Mouse (Mus musculus) CD8-positive naive resting alpha-beta T cell, adult 2 months (primary cell): Measurements from ENCODE around the gene Msh5.

Experiments used
- DNase-seq, 2 experiments: peaks; one replicate each; pipeline ENCODE4 v3.0.0; 2022; ENCODE audit warnings: low read depth in 2 of 2, low spot score in 2 of 2

Gene Msh5

DNA sequence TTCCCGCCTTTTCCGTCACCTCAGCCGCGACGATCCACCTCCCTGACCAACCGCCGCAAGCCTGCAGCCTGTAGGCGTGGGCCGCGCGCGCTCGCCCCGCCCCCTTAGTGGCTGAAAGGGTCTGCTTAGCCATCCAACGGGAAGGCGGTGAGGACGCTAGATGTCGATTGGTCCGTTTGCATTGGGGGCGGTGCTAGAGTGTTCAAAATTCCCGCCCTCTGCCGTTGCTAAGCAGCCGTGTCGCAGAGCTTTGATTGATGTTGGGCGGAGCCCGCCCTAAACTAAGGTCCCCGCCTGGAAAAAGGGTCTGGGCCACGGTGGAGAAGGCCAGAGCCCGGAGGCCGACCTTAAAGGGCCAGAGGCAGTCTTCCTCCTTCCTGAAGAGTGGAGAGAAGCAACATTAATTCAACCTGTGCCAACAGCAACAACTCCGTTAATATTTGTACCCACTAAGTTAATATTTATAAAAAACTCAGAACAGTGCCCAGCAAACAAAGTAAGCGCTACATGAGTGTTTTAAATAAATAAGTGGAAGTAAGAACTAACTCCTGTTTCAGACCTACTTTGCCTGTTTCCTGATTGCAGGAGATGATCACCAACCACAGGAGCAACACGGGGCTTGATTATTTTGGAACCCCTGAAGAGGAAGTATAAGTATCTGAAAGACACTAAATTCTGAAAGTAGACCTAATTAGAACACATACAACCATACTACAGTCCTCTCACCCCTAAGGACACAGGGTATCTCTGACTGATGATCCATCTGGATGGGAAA, at the start of gene Msh5:
Gene Msh5, minus strand, starts transcription at position 65 of the 775 bp plus-strand sequence.
- DNase-seq: peak; percentile 86 to 94

DNA sequence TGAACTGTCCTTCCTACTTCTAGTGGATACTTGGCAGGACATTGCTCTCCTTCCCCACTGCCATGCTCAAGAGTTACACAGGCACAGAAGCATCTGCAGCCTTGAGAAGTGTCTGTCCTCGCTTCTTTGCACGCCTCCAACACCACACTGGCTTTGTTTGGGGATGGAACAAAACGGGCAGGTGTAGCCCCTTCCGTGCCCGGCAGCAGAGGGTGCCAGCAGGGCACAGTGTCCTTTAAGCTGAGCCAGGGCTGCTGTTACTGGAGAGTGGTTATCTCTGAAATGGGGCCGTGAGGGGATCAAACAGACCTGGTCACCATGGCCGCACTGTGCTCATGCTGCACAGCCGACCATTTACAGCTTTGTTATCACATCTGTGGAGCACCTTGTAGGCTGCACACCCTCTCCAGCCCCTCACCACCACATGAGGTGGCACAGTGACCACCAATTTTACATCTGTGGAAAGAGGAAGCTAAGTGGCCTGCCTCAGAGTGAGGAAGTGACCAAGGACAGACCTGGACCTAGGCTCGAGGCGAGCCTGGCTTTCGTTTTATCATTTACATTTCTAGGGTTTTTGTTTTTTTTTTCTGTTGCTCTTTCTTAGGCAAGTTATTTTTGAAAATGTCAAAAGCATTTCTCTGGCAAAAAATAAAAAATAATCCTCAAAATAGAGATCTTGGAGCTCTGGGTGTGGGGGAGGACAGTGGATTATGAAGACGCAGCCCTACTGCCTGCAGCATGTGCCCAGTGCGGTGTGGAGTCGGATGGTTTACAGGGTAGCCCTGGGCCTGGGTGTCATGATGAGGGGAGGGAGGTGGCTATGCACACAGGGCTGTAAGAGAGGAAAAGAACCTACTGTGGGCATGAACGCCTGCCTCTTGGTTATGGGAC, 48.2 kb upstream of the Msh5 start:
- no peak for DNase-seq

DNA sequence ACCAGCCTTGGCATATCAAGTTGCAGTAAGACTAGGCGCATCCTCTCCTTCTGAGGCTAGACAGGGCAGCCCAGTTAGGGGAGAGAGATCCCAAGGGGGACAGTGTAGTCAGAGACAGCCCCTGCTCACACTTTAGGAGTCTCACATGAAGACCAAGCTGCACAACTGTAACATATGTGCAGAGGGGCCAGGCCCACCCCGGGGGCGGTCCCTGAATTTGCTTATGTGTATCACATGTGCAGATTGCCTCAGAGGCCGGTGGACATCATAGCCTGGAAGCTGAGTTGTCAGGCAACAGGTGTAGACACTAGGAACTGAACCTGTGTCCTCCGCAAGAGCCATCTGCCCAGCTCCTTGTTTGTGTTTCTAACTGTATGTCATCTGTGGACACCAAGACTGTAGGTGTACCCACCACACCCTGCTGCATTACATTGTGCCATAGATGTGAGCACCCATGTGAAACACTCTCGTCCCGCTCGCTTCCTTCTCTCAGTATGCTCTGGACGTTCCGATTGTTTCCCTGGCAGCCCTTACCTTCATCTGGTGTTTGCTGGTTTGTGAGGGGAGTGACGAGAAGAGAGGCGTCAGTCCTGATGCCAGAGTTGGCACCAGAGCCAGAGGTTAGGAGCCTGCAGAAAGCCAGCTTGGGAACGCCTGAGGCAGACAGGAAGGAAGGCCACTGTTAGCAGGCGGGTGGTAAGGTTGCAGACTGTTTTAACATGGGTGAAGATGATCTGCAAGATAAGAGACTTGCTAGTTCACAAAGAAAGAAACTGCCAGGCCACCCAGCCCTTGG, 46.1 kb upstream of the Msh5 start:
- DNase-seq: no peak

DNA sequence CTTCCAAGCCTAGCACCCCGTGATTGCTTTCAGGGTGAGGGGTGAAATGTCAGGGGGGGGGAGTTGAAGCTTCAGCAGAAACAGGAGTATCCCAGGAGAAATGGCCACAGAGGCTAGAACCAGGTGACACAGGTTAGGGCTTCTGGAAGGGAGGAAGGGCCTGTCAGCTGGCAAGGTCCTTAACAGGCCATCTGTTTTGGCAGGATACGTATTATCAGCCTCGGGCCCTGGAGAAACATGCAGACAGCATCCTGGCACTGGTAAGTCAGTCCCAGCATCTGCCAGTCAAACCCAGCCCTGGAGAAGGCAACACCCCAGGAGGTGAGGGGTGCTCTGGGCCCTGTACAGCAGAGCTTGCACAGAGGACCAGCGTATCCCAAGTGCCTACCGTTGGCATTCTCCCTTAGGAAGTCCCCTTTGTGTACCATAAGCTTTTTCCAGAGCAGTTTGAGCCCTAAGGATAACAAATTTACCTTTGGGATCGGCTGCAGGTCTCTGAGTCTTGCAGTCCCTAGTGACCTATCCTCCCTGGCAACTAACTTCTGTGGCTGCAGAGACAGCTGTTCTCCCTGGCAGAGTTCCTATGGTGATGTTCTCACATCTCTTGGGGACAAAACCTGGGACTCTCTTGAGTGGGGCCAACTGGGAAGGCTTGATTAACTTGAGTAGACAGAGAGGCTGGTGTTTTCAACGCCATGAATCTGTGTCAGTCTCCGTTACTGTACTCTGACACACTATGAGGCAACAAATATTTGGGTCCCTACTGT, 43.8 kb upstream of the Msh5 start:
- DNase-seq: no peak

DNA sequence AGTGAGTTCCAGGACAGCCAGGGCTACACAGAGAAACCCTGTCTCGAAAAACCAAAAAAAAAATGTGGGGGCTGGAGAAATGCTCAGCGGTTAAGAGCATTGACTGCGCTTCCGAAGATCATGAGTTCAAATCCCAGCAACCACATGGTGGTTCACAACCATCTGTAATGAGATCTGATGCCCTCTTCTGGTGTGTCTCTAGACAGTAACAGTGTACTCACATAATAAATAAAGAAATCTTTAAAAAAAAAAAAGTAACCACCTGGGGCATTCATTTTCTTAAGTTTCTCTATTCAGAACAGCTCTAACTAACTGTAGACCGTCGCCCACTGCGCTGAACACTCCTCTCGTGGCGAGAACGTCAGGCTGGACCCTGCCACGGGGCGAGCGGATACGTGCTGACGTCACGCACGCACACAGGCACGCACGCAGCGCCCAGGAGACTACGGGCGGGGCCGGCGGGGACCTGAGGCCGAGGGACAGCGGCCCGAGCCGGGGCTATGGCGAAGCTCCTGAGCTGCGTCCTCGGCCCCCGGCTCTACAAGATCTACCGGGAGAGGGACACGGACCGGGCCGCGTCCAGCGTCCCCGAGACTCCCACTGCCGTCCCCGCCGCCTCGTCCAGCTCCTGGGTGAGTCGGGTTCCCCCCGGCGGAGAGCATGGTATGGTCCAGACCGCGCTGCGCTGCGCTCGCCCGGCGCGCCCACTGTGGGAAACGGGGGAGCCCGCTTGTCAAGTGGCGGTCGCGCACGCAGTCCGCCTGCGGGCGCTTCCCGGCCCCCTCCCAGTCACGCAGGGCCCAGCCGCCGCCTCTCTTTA, 42.5 kb upstream of the Msh5 start, which contains the start of gene Abhd16a:
Gene Abhd16a, plus strand, starts transcription at position 439 of the 820 bp plus-strand sequence.
- peak; percentile 85 to 92 for DNase-seq

DNA sequence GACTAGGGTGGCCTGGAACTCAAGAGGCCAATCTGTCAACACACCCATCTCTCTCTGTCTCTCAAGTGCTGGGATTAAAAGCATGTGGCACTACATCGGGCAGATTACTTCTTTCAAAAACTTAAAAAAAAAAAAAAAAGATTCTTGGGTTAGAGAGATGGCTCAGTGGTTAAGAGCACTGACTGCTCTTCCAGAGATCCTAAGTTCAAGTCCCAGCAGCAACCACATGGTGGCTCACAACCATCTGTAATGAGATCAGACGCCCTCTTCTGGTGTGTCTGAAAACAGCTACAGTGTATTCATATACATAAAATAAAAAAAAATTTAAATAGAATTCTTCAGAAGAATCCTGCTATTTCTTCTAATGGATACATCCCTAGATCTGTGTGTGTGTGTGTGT, 41.6 kb upstream of the Msh5 start:
- DNase-seq: peak in 1 of 2 experiments; percentile 21

DNA sequence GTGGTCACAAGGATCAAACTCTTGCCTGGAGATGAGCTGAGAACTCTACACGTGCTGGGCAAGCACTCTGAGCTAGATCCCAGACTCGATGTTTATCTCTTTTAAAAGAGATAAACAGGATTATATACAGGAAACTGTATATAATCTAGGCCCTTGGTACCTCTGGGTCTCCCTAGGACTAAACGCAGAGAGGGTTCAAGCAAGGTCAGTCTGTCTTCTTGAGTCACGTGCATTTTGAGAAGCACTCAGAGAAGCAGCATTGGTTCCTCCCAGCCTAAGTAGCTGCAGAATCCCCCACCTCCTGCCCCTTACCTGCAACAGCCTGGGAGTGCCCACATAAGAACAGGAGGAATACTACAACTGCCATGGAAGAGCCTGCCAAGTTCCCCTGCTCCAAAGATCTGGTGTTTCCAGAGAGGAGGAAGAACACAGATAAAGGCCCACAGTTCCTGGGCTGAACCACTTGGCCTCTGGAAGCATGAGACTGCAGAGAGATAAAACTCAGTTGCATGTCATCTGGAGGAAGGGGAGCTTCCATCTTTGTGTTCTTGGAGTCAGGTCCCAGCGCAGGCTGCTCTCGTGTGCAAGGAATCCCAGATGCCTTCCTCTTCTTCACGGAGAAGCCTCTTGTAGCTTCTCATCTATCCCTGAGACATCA, 38.8 kb upstream of the Msh5 start, which contains the start of gene Ly6g6f:
Gene Ly6g6f, minus strand, starts transcription at position 403 of the 658 bp plus-strand sequence.
- no peak for DNase-seq

DNA sequence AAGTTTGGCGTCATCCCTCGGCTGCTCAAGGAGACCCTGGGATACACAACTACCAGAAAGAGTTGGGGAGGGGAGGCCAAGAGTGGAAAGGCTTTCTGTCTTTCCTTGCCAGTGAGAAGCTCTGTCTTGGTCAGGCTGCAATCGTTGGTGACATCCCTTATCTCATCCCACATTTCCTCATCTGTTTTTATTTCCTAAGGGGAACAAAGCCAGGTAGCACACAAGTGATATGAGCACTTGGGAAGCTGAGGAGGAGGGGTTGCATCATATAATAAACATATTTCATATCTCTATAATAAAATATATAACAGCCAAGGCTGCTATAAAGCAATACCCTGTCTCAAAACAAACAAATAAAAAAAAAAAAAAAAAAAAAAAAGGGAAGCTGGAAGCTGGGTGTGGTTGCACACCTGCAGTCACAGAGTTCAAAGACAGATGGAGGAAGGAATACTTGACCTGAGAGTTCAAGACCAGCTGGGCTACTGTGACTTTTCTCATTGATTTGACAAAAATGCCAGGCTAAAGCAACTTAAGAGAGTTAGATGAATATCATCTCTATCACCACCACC, 37.5 kb upstream of the Msh5 start:
- no peak for DNase-seq

DNA sequence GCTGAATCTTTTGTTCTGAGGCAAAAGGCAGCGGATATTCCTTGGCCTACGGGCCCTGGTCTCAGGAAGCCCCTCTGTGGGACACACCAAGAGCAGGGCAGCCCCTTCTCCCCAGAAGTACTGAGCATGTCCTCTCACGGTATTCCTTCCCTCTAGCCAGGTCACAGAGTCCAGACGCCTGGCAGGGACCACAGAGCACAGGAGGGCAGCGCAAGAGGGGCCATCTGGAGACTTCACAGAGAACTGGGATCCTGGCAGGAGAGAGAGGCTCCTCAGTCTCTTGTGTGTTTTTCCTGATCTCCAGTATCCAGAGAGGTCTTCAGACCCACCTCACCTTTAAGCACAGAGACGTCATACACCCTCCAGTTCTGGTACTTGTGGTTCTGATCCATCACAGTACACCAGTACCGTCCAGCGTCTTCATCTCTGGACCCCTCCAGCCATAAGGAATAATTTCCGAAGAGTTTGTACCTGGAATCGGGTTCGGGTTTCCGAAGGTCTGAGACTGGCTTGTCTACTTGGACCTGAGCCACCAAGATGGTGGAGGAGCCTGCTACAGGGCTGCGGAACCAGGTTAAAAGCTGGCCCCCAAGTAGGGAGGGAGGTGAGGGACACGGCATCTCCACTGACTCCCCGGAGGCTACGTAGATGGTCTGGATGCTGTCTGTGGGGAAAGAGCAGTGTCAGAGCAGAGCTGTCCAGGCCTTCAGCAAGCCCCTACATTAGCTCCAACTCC, 36.5 kb upstream of the Msh5 start:
- no peak for DNase-seq

DNA sequence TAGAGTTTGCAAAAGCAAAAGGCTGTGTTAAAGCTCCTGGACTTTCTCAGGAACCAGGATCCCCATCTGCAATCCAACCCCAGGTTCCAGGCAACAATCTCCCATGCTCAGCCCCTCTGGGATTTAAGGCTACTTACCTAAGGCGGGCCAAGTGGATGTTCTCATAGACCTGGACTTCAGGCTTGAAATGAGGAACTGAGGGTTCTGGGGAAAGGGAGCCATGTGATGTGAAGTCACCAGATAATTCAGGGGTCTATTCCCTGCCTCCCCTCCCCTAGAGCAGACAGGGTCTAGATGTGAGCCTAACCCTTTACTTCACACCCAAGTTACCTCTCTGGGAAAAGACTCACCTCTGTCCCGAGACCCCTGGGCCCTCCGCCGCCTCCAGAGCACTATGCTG, 34.2 kb upstream of the Msh5 start:
- no peak for DNase-seq

DNA sequence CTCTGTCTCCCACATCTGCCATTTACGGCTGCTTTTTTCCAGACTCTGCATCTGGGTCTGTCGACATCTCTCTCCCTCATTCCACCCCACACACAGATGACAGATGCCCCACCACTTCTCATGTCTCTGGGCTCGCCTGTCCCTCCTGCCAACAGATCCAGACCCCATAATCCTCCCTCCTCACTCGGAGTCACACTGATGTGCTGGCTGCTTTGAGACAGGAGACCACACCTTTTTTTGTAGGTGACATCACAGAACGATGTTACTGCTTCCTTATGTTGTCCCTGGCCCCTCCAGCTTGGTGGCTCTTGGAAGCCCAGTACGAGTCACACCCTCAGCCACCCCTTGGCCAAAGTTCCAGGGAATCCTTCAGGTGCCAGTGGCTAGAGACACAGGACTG, 33.7 kb upstream of the Msh5 start:
- no peak for DNase-seq

DNA sequence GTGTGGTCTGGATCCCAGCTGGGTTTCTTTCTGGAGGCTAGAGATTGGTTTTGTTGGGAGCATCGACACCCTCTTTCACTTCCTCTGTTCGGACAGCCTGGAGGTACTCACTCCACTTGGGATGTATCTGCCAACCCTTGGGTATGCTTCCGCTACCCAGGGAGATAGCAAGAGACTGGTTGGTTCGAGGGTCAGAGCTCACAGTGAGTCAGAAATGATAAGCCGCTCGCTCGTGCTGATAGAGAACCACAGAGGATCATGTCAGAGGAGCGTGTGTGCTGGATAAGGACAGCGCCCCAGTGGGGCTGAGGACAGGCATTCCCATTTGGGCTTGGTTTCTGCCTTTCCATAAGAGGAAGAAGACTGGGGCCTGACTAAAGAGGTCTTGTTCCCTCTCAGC, 33.2 kb upstream of the Msh5 start:
- DNase-seq: no peak

DNA sequence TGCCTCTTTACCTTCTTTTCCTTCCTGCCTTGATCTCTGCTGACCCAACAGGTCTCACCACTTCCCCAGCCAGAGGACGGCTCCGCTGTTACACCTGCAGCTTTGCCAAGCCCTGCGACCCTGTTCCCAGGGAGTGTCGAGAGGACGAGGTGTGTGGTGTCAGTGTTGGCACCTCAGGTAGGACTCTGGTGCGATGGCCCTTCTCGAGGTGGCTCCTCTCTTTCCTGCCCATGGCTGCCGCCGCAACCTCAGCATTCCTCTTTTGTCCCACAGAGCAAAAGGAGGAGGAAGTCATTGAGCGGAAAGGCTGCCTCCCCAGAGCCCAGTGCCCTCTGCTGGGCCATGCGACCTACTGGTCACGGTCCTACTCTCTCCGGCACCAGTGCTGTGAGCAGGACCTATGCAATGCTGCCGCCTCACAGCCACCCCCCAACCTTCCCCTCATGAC, 31.3 kb upstream of the Msh5 start, which contains the start of gene Ly6g6d:
Gene Ly6g6d, minus strand, starts transcription at position 280 of the 448 bp plus-strand sequence.
- no peak for DNase-seq

DNA sequence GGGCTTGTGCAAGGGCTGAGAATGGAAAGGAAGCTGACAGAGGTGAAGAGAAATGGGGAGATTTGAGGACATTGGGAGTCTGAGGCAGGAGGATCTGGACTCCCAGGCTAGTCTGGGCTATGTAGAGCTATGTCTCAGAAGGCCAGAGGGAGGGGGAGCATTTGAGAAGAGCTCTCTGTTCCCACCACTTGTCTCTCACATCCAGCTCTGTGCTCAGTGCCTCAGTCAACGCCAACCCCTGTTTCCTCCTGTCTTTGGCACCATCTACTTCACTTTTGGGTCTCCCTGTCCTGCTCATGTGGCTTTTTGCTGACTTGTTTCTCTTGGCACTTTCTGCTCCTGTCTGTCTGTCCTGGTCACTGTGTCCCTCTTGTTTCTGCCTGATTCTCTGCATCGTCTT, 30.7 kb upstream of the Msh5 start:
- no peak for DNase-seq

DNA sequence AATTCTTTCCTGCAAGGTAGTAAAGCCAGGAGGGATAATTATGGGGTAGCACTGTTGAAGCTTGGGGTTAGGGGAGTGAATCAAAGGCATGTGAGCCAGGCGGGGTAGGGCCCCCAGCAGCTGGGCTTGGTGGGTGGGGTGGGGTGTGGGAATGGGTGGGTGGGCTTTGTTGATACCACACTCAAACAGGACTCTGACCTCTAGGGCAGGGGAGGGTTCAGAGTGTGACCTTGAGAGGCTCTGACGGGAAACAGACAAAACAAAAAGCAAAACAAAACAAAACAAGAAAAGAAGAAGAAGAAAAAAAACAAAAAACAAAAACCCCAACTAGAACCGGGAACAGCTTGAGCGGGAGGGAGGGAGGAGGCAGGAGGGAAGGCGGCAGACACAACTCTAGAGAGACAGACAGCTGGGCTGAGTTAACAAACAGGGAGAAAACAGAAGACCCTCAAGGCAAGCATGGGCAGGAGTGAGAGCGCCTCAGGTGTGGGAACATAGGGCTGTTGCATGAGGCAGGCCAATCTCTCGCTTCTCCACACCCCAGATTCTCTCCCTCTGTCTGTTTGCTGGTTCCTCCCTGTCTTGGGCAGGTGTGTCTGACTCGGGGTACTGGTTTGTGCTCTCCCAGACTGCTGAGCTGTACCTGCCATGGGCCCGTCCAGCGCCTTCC, 30.1 kb upstream of the Msh5 start, which contains the start of gene Ly6g6e:
Gene Ly6g6e, plus strand, starts transcription at position 396 of the 670 bp plus-strand sequence.
- no peak for DNase-seq

DNA sequence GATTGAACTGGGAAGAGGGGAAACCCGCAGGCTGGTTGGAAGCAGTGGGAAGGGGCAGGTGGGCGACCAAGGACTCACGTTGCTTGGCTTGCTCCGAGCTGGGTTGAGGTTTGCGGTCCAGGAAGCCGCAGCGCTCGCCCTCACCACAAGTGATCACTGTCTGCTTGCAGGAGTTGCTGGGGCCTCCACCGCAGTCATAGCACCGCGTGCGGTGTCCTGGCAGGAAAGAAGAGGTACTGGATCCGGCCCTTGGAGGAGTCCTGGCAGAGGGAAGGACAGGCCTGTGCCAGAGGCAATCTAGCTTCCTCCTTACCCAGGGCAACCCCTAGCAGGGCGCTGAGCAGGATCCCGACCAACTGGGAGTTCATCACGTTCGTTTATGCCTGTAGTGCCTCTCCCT, 27.6 kb upstream of the Msh5 start:
- DNase-seq: no peak

DNA sequence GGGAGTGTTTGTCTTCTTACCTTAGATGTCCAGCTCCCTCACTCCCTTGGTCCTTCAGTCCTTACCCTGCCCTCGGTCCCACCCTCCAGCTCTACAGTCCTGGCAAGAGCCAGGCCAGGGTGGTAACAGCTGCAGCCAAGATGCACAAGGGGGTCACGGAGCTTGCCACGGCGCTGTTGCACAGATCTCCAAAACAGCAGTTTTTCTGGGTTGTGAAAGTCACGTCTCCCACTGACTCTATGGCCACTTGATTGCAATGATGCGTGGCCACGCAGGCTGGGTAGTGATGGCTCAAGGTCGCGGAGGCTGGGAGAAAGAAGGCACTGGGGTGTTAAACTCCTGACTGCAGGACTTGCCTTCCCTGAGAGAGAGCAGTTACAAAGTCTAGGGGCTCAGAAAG, 24.9 kb upstream of the Msh5 start:
- no peak for DNase-seq
